Mouse (Mus musculus) spleen, postnatal 14 days (tissue): ENCODE data around the gene Anxa9.
"Not testable (repeated sequence)": the region's sequence is repeated elsewhere in the genome, so short reads cannot be mapped to it uniquely, and the experiment has no call there.

Experiments
- DNase-seq, 2 experiments: peaks; one replicate each; pipeline ENCODE4 v3.0.0; 2021 to 2022; ENCODE audit warnings: low spot score in 2 of 2

The Anxa9 gene

DNA sequence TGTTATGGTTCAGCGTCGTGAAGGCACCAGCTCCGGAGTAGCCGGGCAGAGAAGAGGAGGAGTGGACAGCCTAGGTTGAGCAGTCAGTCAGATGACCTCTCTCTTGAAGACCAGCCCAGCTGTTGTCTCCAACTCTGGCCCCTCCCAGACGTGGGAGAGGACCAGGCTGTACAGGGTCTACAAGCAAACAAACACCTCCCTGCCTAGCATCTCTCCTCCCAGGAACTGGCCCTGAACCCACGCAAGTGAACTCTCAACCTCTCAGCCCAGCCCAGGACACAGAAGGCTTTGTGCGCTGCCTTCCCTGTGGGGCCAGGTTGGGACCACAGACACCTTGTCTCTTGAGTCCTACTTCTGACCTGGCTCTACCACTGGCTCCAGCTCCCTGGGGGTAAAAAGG is at the start of gene Anxa9:
Anxa9 (minus strand) TSS at position 77 of the 400 bp plus-strand sequence.
- DNase-seq: no peak

DNA sequence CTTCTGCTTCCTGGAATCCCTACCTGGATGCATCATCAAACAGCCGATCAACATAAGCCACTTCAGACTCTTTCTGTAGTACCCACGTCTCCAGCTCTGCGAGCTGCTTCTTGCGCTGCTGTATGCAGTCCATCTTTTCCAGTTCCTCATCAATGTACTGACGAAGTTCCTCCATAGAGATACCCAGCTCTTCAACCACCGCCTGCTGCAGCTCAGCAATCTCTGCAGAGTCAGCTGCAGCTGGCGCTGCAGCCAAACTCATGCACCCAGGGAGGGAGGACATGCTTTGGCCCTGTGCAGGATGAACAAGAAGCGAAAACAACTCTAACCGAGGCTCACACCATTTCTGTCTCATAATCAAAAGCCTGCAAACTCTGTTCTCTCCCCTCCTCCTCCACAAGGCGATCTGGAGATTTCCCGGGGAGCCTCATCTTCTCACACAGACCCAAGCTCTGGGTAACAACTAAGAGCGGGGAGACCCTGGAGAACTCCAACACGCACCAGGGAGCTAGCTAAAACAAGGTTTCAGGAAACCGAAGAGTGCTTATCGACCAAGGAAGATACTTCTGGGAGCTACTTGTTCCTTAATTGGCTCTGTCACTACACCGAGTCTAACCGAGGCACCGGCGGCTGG is 49.1 kb upstream of the Anxa9 start:
- DNase-seq: not testable (repeated sequence)

DNA sequence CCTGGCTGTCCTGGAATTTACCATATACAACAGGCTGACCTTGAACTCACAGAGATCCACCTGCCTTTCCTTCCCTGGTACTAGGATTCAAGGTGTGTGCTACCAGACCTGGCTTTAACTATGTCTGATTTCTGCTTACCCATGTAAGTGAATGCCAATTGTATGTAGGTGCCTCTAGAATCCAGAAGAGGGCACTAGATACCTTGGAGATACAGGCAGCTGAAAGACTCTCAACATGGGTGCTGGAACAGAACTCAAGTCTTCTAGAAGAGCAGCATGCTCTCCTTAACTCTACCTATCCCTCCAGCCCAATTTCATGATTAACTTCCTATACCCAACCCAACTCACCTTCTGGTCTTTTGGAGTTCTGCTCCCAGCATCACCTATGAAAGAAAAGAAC is 42.5 kb upstream of the Anxa9 start:
- DNase-seq: no peak

DNA sequence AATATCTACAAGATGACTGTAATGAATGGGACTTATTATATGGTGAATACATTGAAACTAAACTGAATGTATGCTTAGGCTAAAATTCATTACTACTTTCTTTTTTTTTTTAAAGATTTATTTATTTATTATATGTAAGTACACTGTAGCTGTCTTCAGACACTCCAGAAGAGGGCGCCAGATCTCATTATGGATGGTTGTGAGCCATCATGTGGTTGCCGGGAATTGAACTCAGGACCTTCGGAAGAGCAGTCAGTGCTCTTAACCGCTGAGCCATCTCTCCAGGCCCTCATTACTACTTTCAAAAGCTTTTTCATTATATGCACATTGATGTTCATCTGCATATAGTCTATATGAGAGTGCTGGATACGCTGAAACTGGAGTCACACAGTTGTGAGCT is 41.4 kb upstream of the Anxa9 start:
- DNase-seq: not testable (repeated sequence)

DNA sequence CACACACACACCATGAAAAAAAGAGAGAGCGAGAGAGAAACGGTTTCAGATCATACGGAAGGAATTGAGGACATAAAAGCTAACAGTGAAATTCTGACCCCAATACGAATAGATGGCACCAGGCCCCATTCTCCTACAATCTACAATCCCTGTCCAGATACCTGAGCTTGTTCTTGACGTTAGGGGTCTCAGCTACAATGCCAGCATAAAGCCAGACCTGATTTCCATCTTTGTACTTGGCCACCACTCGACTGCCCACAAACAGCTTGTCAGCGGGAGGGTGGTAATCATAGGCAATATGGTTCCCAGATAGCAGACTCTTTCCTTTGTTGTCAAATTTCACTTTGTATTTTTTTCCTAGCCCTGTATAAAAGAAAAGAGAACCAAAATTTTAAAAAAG is 39.5 kb upstream of the Anxa9 start:
- DNase-seq: no peak

DNA sequence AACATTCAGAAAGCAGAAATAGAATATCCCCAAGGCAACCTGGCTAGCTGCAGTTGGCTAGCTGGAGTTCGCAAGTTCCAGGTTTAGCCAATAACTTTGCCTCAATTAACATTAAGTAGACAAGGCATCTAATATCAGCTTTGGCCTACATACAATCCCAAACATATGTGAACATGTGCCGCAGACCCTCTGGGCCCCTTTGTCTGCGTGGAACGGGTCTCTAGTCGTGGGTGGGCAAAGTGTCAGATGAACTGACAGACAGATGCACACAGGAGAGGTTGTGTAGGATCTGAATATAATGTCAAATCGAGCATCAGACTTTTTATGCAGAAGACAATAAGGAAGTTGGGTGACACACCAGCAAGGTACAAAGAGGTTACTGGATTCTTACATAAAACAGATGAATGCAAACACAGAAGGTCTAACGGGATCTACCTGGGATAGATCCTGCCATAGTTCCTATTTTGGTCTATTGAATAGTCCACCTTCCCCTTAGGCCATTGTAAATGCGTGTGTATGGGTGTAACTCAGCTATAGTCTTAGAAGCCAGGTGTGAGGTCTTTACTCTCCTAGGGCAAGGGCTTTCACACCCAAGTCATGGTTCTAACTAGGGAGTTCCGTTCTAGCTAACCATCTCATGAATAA is 36.5 kb upstream of the Anxa9 start:
- not testable (repeated sequence) for DNase-seq

DNA sequence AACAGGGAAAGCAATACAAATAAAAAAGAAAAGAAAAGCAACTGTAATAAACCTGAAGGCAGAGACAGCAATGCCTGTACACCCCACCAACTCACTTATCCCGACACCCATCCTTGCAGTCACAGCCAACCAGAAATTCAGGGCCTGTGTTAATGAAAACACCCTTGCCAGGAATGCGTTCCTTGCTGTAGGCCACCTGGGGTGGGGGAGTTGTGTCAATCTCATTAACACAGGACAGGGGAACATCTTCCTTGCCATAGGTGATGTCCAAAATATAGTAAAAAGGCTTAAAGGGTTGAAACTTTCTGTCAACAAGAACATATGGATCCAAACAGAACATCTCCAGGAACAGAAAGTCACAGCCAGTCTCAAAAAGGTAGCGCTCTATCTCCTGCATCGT is 31.3 kb upstream of the Anxa9 start:
- no peak for DNase-seq

DNA sequence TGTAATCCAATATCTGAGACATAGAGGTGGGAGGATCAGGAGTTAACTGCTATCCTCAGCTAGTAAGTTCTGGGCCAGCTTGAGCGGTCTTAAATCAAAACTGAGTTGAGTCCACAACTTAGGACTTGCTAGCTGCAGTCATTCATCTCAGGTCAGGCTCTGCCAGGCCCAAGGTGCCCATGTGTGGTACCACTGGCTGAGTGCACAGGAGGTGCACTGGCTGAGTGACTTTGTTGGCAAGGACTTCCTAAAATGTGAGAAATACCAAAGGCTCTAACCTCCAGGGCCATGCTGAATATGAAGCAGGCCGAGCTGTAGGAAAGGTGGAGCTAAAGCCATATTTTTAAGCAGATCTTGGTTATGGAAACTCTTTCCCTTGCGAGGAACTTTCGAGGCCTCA is 30.4 kb upstream of the Anxa9 start:
- no peak for DNase-seq

DNA sequence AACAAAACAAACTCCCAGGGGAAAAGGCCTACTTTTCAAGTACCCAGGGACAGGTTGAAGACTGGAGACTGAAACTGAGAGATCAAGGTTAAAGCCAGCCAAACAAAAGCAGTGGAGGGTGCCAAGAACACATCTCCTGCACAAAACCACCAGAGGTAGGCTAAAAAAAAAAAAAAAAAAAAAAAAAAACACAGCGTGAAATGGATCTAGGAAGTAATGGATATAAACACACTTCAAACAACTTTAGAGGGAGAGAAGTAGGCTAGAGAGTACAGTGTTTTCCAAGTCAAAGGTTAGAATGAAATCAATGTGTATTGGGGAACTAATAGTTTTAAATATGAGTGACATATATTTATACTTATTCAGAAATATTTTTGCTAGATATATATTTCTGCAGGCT is 24.6 kb upstream of the Anxa9 start:
- DNase-seq: no peak

DNA sequence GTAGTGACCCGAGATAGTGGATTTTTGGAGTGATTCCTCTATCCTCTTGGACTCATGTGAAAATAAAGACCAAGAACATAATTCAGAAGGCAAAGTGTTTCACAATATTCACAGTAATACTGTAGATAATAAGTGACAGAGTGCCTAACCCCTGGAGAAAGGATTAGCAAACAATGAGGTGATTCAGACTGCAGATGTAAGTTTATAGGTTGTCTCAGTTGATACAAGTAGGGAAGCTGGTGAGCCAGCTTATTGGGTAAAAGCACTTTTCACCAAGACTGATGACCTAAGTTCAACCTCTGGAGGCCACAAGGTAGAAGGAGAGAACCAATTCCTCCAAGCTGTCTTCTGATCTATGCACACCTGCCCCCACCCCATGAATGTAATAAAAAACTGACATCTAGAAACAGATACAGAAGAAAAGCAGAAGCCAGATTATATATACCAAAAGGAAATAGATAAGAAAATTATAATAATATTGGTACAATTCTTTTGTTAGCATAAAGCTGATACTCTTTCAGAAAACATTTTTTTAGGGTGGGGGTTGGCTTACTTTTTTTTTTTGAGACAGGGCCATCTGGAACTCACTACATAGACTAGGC is 21.9 kb upstream of the Anxa9 start:
- no peak for DNase-seq

DNA sequence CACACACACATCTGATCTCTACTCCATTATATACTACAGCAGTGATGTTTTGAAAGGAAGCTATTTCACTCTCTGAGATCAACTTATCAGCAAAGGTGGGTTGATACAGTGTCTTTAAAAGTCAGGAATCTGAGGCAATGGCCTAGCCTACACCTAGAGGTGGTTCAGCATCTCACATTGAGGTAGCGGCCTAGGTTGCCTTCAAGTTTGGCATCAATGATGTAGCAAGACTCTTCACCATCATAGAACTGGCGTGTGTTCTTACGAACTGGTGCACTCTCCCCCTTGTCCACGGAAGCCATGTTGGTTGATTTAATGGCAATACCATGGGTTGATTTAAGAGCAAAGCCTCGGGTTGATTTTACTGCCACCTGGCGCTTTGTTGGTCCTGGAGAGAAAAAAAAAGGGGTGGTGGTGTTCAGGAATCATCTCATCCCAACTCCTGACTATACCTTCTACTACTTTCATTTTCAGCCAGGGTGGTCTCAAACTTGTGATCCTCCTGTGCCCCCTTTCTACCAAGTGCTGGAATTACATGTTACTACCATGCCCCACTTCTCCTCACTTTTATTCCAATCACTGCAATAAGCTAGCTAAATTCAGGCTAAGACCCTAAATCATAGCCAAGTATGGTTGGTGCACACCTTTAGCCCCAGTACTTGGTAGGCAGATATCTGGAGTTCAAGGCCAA is 17.6 kb upstream of the Anxa9 start:
- no peak for DNase-seq

DNA sequence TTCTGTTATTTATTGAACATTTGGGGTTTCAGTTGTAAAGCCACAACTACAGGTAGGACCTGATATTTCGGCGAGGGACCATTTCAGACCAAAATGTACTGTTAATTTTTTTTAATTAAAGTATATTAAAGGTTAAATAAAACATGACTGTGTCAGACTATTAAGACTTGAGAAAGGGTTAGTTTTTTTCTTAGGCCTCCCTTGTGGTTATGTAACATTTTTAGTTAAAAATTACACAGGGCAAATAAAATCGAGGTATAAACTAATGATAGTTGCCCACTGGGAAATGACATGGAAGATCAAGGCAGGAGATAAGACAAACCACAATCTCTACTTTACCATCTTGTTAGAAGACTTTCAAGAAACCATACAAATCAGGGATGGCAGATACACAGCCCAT is 16.5 kb upstream of the Anxa9 start:
- DNase-seq: no peak

DNA sequence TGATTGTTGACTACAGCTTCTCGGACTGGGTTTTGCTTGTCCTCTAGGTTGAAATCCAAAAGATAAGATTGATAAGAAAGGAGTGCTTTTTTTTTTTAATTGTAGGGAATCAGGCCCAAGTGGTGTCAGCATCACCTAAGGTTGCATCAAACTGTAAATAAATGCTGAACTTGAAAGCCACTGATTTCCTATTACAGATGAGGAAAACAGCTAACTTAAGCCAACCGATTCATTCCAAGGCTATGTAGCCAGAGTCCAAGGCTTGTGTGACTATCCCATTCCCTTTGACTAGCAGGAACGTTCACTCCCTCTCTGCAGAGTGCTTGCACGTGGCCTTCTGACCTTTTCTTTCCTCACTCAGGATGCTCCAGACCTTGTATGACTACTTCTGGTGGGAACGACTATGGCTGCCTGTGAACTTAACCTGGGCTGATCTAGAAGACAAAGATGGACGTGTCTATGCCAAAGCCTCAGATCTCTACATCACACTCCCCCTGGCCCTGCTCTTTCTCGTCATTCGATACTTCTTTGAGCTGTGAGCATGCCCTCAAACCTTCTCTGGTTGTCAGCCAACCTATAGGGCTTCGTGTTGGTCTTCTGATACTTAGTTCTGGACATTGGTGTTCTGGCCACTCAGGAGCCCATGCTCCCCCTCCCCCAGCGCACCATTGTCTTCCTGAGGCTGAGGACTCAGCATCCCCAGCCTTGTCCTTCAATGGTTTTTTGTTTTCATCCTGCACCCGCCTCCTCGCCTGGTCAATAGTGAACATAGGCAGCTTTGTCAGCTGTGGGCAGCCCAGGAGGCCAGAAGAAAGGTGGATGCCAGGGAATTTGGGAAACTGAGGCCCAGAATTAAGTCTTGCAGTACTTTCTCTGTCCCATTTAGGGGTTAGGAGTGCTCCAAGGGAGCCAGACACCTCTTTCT is 13.0 kb upstream of the Anxa9 start:
- no peak for DNase-seq

DNA sequence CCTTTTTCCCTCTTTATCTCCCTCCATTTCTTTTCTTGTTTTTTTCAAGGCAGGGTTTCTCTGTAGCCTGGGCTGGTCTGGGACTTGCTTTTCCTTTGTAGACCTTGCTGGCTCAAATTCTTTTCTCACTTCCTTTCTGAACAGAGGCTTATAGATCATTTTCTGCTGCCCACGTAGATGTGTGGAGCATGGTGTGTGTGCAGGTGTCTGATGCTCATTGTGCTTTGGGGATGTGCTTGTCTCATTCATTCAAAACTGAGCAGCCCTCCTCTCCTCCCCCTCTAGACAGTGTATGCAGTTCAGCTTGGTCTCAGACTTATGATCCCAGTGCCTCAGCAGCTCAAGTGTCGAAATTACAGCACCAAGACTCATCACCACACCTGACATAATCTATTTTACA is 12.1 kb upstream of the Anxa9 start:
- DNase-seq: no peak

DNA sequence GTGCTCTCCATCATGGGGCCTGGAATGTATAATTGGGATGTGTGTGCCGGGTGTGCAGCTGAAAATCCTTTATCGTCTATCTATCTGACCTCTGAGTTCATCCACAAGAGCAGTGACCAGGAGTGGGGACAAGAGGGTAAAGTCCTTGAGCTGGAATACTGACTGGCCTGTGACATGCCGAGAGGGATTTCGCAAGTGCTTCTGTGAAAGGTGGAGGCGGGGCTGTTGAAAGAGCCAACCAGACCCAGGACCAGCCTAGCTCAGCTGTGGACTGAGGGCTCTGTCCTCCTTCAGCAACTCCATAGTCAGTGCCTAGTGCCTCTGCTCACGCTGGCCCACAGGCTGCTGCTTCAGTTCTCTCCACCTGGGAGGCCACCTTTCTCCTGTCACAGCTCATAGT is 11.6 kb upstream of the Anxa9 start:
- no peak for DNase-seq

DNA sequence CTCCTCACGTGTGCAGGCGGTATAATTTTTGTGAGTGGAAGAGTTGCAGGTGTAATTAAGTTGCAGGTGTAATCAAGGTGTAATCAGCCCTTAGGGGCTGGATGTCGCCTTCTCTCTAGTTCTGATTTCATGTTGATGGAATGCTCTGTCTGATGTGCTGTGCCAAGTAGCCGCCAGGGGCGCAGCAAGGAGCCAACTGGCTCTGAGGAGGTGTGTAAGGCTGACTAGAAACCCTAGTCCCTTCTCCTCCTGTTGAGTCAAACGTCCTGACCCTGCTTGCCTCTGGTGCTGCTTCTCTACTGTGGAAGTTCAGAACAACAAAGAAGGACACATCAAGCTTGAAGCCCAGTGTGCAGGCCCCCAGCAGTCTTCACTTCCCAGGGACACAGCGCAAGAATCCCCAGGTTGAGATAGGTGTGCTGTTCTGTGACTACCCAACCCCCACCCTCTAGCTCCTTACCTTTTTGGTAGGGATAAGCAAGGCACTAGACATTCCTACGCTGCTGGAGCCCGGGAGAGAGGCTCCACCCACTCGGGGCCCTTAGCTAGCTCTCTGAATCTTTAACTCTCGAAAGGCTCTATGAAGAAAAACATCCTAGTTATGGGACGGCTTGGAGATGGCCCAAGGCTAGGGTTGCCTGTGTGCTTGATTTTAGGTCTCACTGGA is 10.6 kb upstream of the Anxa9 start:
- DNase-seq: peak; percentile 32 to 65

DNA sequence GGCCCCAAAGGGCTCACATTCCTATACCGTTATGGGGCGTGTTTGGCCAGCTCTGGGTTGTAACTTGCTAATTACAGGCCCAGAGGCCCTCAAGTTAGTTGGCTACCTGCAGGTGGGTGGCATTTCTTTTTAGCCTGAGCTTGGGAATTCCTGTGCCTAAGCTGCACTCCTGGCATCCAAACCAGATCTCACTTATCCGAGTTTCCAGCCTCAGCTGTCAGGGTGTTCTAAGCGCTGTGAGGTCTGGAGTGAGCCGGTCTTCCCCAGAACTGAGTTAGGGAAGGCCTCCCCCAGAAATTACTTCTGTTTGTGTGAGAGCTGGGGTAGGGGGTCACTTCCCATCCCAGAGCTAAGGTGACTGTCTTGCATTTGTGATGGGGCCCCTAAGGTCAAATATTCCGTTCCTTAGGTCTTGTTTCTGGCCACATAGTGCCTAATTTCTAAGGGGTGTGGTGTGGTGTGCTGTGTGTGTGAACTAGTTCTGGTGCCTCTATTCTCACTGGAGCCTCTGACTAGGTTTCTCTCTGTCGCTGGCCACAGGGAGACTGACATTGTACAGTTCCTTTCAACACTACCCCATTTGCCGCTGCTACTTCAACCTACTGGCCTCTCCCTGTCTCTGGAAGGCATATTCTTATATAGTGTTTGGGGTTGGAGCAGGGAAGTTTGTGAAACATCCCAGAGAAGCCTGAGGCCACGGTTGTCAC is 9.0 kb upstream of the Anxa9 start:
- no peak for DNase-seq

DNA sequence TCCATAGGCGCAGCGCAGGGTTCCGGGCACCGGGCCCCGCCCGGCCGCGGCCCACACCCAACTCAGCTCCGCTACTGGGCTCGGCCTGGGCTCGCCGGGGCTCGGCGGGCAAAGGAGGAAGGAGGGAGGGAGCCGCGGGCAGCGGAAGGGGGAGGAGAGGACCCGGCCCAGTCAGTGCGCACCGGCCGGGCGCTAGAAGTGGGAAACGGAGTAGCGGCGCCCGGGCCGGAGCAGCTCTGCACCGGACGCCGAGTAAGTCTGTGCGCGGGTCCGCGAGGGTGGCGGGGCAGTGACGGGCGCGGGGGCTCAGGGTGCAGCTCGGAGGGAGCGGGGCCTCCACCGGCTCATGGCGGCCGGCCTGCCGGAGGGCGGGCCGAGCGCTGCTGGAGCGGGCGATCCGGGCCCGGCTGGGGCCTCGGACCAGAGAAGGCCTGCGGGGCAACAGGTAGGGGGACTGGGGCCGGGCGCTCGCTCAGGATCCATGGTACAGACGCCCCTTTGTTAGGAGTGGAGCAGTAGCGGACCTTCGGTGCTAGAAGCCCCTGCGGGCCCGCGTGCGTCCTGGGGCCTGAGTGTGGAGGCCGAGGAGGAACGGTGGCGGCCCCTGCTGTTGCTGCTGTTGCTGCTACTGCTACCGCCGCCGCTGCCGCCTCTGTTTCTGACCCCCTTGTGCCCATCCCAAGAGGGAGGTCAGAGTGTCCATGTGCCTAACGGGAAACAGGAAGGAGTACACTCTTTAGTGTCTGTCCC is 8.3 kb upstream of the Anxa9 start:
- DNase-seq: peak; percentile 91 to 93

DNA sequence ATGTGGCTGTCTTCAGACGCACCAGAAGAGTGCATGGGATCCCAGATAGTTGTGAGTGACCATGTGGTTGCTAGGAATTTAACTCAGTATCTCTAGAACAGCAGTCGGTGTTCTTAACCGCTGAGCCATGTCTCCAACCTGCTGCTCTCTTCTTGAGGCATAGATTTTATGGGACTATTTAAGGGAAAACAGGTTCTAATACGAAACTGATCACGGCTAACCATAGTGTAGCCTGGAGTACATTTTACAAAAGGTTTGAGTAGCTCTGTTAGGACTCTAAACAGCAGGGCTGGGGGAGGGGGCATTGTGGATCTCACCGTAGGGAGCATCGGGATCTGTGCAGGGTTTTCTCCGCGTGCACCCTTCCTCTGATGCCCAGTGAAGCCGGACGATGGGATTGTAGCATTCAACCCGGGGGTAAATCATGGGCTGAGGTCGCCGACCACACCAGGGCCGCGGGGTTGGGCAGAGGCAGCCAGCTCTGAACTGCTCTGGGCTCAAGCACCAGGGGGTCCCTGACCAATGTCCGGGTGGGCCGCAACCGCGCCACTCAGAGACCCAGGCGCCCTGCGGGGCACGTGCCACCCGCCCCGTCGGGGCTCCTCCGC is 7.6 kb upstream of the Anxa9 start, which contains the start of gene Cers2:
Cers2 (plus strand) TSS at position 306 of the 608 bp plus-strand sequence.
- DNase-seq: no peak
